Mouse (Mus musculus) thymus, postnatal 10 days (tissue): ENCODE data around the gene Dapk2.

Experiments used
- DNase-seq, 2 experiments: peaks; one replicate each; pipeline ENCODE4 v3.0.0; 2021; ENCODE audit warnings: low spot score in 2 of 2

Dapk2 gene

GRCm38 (mm10) chr9:66307341-66307740 lies 149.3 kb downstream of the Dapk2 start:
- DNase-seq, result no peak

DNA sequence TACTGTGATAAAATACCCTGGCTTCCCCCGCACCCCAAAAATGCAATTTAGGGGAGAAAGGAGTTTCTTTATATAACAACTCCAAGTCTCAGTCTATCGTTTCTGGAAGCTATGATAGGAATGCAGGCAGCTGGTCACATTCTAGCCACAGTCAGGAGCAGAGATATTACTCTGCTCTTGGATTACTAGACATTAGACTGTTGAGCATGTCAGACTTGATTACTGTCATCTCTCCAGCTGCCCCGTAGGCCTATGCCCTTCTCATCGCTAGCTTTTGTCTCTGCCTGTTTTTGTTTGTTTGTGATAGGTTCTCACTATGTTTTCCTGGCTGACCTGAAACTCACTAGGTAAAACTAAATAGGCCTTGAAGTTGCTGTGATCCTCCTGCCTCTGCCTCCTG lies 150.7 kb downstream of the Dapk2 start:
- no peak for DNase-seq

- DNase-seq, result no peak
These were observed 153.4 kb downstream of the Dapk2 start for GRCm38 (mm10) chr9:66311458-66311857.

GRCm38 (mm10) chr9:66316603-66317002 lies 158.6 kb downstream of the Dapk2 start:
- DNase-seq, result no peak
